Mouse (Mus musculus) T-helper 2 cell (primary cell): ENCODE measurements around the gene Wdfy3.
"Not testable (repeated sequence)": the region's sequence is repeated elsewhere in the genome, so short reads cannot be mapped to it uniquely, and the experiment has no call there.

Source experiments
- in situ Hi-C: fragments of 300-600 bp; cut with MboI, MseI; formaldehyde crosslinking; loops from one replicate; pipeline ENCODE4 v1.15.1; 2025; ENCODE audit warnings: high pct_unique_total_duplicates

The Wdfy3 gene

DNA sequence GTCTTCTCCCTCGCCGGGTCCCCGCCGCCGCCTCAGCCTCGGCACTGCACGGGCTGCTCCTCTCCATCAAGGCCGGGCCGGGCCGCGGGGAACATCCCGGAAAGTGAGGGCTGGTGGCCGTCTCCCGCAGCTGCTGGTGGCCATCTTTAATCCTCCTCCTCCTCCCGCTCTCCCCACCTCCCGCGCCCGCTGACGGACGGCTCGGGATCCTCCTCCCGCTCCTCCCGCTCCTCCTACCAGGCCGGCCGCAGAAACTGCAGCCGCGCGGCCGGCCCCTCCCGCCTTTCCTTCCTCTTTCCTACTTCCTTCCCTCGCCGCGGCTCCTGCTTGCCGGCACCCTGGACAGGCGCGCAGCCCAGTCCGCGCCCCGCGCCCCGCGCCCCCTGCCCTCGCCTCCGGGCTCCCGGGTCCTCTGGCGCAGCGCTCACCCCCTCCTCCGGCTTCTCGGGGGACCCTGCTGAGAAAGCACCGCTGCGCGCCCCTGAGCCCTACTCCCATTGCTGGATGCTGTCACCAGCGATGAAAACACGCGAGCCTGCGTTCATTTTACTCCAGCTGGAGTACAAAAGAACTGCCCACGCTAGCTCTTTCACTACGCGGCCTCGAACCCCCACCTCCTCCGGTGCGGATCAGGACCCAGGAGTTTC lies at the start of gene Wdfy3:
Wdfy3 (minus strand) TSS at position 155 of the 647 bp plus-strand sequence.
- in situ Hi-C loops: no loop called here

DNA sequence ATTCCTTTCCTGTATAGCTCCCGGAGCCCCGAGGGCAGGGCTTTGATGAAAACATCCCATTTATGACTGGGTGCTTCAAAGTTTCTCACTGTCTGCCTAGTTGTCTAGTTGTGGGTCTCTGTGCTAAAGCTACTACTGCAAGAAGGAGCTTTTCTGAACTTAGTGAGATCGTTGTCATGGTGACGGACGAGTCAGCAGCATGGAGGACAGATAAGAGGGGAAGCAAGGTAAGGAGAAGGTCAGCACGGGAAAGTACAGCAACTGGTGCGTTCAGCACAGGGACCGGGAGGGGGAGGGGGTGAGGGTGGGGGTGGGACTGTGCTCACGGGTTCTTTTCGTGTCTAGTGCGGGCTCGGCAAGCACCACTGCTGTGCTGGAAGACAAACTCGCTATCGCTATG lies 43.3 kb upstream of the Wdfy3 start:
- in situ Hi-C loops: no loop called here

DNA sequence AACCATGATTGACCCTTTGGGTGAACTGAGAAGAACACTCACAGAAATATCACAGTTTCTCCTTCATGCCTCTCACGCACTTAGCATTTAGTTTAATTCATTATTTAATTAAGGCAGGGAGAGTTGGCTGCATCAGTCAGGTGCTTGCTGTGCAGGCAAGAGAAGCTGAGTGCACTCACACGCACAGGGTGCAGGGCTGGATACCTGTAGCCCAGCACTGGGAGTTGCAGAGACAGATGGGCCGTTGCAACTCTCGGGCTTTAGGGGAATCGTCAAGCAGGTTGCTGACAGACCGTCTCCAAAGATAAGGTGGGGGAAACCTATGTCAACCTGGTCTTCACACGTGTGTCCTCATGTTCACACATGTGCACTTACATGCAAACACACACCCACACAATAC lies 42.3 kb upstream of the Wdfy3 start:
- in situ Hi-C loops: no loop called here

DNA sequence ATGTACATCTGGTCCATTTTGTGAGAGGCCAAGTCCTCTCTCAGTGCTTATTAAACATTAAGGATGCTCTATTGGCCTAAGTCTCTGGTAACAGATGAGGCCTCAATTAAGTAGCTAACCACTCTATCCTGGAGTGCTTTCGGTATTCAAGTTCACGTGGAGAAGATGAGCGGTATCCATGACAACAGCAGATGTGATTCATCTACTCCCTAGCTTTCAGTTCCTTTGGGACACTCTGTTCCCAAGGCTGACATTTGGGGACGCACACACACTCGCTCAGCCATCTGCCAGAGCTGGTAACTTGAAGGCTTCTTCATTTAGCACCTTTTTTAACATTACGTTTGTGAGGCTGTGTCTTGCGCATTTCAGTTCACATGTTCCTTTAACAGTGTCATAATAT lies 40.3 kb upstream of the Wdfy3 start:
- in situ Hi-C loops: no loop called here

GRCm38 (mm10) chr5:102105919-102106318 lies 36.2 kb upstream of the Wdfy3 start:
- in situ Hi-C loops: no loop called here

- in situ Hi-C loops: not testable (repeated sequence)
These were observed 32.1 kb upstream of the Wdfy3 start for GRCm38 (mm10) chr5:102101815-102102214.

DNA sequence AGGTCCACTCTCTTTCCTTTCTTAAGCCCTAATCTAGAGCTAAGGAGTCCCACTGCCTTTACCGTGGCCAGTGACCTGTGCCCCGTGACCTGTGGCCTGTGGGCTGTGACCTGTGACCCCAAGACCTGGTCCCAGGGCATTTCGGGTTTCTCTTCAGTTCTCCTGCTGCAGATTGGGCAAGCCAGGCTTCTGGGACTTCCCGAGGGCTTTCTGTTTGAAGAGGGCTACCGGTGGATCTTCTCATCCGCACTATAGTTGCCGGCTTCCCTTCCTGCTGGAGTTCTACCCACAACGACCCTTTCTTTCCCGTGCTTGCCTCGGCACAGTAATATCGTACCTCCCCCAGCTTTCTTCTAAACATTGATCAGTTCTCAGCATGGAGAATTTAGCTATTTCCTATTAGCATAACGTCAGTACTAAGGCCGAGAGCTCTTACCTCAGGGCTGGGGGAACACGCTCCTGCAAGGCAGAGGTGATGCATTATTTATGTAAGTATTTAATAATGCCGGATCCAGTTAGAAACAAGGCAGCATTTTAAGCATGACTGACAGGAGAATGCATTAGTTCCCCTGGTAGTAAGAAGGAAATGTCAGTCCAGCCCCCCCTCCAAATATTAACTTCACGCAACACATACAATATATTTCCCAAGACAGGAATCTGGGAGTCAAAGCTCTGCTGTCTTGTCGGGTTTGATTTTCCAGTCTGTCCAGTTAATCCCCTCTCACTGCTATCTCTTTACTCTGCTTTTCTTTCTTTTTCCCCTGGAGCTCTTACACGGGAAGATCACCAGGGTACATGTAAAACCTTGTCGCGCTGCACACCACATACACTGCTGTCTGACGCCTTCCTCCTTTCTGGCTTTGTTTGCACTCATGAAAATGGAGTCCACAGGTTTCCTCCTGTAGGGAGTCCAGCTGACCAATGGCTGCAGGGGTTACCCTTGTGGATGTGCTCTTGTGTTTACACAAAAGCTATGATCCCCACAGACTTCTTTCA lies 30.8 kb upstream of the Wdfy3 start:
- in situ Hi-C loops: no loop called here

DNA sequence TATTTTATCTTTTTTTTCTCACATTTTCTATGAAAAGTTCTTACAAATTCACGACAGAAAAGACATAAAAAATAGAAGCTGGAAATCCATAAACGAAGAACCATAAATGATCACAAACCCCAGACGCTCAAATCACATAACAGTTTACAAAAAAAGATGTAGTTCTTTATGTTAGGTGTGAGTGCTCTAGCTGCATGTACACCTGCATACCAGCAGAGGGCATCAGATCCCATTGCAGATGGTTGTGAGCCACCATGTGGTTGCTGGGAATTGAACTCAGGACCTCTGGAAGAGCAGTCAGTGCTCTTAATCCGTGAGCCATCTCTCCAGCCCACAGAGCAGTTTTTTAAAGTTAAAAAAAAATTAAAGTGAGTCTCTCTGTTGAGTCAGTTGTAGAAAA lies 25.9 kb upstream of the Wdfy3 start:
- in situ Hi-C loops: no loop called here

GRCm38 (mm10) chr5:102090686-102091085 lies 21.0 kb upstream of the Wdfy3 start:
- in situ Hi-C loops: no loop called here

DNA sequence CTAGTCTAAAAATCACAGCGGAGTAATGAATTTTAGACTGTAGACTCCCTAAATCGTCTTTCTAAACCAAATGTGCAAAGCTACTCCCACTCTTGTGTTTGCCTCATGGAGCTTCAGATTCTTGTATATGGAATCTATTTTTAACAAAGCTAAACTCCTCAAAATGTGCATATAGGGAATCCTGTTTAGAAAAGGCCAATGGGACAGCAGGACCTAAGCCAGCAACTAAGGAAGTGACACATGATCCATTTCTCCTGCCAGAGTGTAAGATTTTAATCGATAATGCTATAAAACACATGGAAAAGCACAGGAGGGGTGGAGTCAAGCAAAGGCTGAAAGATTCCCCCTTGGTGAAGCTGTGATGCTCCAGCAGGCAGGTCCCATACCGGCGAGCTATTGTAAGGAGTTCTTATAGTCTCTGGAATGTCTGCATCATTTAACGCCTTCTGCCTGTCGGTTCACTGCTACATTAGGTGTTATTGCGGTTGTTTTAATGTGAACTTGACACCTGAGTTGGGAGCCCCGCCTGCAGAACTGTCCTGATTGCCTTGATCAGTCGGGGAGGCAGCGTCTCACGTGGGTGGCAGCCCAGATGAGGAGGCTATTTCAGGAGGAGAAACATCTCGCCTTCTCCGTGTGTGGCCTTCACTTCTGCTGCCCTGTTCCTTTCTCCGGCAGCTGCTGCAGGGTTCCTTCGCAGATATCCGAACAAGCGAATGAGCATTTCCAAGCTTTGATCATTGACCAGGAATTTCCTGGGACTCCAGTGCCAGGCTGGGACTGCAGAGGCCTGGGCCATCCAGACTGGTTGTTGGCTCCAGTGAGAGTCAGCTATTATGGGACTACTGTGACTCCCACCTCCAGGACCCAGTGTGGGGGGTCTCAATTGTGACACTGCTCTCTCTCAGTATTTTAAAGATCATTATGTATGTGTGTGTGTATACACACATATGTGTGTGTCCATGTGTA lies 15.3 kb upstream of the Wdfy3 start:
- in situ Hi-C loops: no loop called here

DNA sequence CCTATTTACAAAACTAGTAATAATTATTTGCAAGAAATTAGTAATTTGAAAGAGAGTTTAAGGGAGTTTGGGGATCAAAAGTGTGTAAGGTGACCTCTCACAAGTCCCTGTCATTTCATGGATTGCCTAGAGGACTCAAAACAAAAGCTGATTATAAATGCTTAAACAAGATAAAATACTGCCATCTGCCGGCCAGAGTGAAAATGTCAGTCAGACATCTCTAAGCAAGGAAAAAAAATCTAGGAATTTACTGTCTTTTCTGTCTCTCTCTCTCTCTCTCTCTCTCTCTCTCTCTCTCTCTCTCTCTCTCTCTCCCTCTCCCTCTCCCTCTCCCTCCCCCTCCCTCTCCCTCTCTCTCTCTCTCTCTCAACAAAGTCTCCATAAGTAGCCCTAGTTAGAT lies 4.4 kb upstream of the Wdfy3 start:
- in situ Hi-C loops: no loop called here

GRCm38 (mm10) chr5:102072057-102072456 lies 2.3 kb upstream of the Wdfy3 start:
- in situ Hi-C loops: no loop called here

DNA sequence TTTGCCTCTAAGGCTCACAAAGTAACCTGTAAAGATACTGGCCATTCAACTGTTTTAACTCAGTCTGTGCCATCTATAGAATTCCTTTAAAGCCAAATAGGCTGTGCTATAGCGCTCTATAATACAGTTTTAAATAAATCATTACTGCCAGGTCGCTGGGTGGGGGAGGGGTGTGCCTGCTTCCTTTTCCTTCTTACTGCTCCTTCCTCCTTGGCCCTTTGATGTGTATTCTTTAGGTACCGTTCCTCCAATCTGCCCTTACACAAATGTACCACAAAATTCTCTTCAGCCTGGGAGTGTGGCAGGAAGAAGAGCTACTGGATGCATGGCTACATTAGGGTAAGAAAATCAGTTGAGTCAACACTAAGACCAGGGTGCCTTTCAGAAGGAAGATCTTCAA lies 1.5 kb upstream of the Wdfy3 start:
- in situ Hi-C loops: no loop called here

DNA sequence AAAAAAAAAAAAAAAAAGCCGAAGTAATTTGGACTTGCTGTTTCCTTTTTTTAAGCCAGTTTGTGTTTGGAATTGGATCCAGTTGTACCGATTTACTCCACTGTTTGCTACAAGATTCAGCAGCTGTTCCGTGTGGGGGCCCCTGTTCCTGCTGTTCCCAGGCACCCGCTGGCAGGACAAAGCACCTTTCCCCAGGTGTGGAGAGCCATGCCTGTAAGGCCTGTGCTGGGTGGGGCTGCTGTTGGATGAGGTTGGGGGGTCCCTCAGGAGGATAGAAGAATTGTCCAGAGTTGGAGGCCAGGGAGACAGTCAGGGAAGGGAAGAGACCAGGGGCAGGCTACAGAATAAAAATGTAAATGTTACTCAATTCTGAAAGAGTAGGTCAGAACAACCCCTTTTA lies 1.1 kb upstream of the Wdfy3 start:
- in situ Hi-C loops: no loop called here

GRCm38 (mm10) chr5:102070414-102070768 lies 670 bp upstream of the Wdfy3 start:
- in situ Hi-C loops: no loop called here

GRCm38 (mm10) chr5:102069051-102069766 lies 512 bp downstream of the Wdfy3 start:
- in situ Hi-C loops: no loop called here

DNA sequence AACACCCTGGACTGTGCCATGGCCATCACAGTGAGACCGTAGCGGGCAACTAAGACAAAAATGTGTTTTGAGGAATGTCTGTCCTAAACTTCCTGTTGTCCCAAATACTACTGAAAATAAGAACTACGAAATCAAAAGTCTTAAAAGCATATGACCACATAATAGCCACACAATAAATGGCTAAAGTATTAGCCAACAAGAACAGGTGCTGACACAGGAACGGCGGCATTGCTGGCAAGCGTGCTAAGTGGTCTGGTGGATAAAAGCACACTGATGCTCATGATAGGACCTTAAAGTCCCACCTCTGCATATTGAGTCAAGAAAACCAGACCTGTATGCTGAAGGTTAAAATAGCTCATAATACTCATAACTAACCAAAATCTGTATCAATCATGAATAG lies 3.3 kb downstream of the Wdfy3 start:
- in situ Hi-C loops: no loop called here

DNA sequence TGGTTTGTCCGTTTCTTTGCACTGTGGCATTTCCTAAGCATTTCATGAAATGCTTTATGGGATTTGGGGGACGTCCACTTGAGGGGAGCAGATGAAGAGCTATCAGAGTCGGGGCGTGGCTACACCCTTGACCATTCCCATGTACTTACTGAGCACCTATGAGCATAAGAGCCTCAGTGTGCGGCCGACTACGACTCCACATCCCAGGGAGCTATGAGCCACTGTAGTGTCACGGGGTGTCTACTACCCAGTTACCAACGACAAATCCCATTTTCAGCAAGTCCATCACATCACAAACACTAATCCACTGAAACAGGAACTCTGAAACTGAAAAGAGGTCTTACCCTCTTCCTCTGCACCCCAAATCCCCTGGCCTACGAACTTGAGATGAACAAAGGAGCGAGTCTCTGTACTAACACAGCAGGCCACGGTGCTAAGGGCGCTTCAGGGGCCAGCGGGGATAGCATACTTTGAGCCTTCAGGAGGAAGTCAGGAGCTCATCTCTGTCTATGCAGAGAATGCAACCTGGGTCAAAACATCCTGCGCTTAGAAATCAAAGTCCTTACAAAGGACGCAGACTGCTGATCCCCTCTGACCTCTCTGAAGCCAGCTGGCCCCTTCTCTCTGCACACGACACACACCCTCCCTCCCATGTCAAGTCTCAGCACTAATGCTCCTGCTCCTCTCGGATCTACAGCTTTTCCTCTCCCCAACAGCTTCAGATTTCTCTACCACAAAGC lies 6.5 kb downstream of the Wdfy3 start:
- in situ Hi-C loops: no loop called here

DNA sequence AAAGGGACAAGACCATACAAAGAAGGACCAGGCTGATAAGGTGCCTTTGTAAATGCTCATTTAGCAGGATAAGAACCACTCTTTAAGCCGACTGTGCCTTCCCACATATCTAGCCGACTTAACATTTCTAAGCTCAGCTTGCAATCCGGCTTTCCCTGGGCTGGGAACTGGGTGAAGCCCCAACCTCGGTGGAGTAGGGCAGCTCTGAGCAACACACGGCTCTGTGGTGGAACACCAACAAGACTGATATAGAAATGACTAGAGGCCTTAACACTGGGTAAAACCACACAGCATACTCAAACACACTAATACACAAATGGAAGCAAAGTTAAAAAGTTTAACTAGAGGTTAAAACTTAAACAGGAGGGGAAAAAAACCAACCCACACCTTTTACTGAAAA lies 7.9 kb downstream of the Wdfy3 start:
- in situ Hi-C loops: no loop called here

- in situ Hi-C loops: no loop called here
These were observed 13.8 kb downstream of the Wdfy3 start for GRCm38 (mm10) chr5:102055946-102056345.
